Mouse (Mus musculus) forebrain, embryonic 11.5 days (tissue): ENCODE data around the gene Ndufv2. TPM values are rescaled to one million over a fixed set of nuclear protein-coding genes. Genes with fewer than 3 reads are reported as not detected.

Experiments used
- ATAC-seq: fragments of 200-750 bp; cut with Nextera tagmentation; replicated peaks from 2 replicates; pipeline ENCODE4 v1.8.0; 2017; ENCODE audit warnings: moderate TSS enrichment; ENCODE audit not compliant: low FRiP score
- DNase-seq: peaks from one replicate; pipeline ENCODE4 v3.0.0-alpha.2; 2017; ENCODE audit warnings: low spot score
- H3K27ac ChIP-seq: fragments of 300-500 bp; sonication (generic); 2 replicates; pipeline ENCODE4 v1.5.1; 2014; ENCODE audit warnings: low read depth, low read length
- H3K27me3 ChIP-seq: fragments of 300-500 bp; sonication (generic); 2 replicates; pipeline ENCODE4 v1.6.1; 2014; ENCODE audit warnings: mild to moderate bottlenecking, low read length, mixed read lengths; ENCODE audit not compliant: control insufficient read depth, insufficient read depth
- H3K36me3 ChIP-seq: fragments of 300-500 bp; sonication (generic); 2 replicates; pipeline ENCODE4 v1.6.1; 2014; ENCODE audit warnings: mild to moderate bottlenecking, low read length, moderate library complexity, mixed read lengths; ENCODE audit not compliant: control insufficient read depth, insufficient read depth
- H3K4me1 ChIP-seq: fragments of 300-500 bp; sonication (generic); replicated peaks from 2 replicates; pipeline ENCODE4 v1.6.1; 2014; ENCODE audit warnings: low read length, mixed read lengths; ENCODE audit not compliant: control insufficient read depth, insufficient read depth
- H3K4me2 ChIP-seq: fragments of 300-500 bp; sonication (generic); 2 replicates; pipeline ENCODE4 v1.6.1; 2014; ENCODE audit warnings: low read depth, mild to moderate bottlenecking, low read length, moderate library complexity, mixed read lengths; ENCODE audit not compliant: severe bottlenecking
- H3K4me3 ChIP-seq: fragments of 300-500 bp; sonication (generic); 2 replicates; pipeline ENCODE4 v1.5.1; 2014; ENCODE audit warnings: low read depth, low read length
- H3K9ac ChIP-seq: fragments of 300-500 bp; sonication (generic); 2 replicates; pipeline ENCODE4 v1.6.1; 2014; ENCODE audit warnings: low read length
- H3K9me3 ChIP-seq: fragments of 300-500 bp; sonication (generic); 2 replicates; pipeline ENCODE4 v1.6.1; 2016; ENCODE audit warnings: low read length, mixed read lengths; ENCODE audit not compliant: control insufficient read depth
- WGBS: fragments of 180-500 bp; shearing (Covaris S2); extraction: QIAGEN DNeasy Blood & Tissue Kit; methylation state at CpG from one replicate; pipeline ENCODE4 v1.1.7; 2014; 5-methylcytosine and 5-hydroxymethylcytosine counted together
- polyA plus RNA-seq: library from polyadenylated mRNA; unstranded; fragments of >200 nt; fragmentation: Nextera tagmentation; extraction: Ambion mirVana; gene quantifications from 2 replicates; pipeline ENCODE4 v1.2.1, GENCODE M21; 2014

Gene Ndufv2
- polyA plus RNA-seq, 1 experiment from 2014 or later: 317 TPM

DNA sequence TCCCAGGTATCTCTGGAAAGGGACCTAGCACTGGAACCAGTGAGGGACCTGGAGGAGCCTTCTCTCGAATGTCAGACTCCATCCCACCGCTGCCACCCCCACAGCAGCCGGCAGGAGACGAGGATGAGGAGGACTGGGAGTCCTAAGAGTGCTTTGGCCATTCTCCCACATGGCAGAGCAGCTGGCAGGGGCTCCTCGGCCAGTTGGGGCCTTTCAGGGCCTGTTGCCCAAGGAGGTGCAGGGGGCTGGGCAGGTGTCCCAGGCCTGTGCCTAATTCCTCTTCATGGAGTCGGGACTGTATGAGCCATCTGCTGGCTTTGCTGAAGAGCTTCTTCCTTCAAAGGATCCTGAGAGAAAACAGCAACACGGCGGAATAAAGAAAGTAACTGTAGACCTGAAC, 17.6 kb upstream of the Ndufv2 start:
- H3K9ac ChIP-seq: no peak overlapping the region

GRCm38 (mm10) chr17:66112166-66112565, 10.8 kb upstream of the Ndufv2 start:
- H3K27ac ChIP-seq: no peak overlapping the region
- WGBS: 51% methylated on average over 4 of the region's 4 CpGs
- H3K4me1 ChIP-seq: peaks cover 4% of the 10 kb centered on the region; the same call in 1 of the 2 replicates
- H3K9me3 ChIP-seq: no peaks in the 10 kb centered on the region
- no peaks in the 10 kb centered on the region for H3K27me3 ChIP-seq
- peaks cover under 1% of the 10 kb centered on the region; the same call in 1 of the 2 replicates for H3K36me3 ChIP-seq
- peak overlapping the region; percentile 62 for H3K4me2 ChIP-seq
- DNase-seq (no peak), ATAC-seq (no peak)
- H3K4me3 ChIP-seq: peak overlapping the region; percentile 81
- H3K9ac ChIP-seq: peak overlapping the region; percentile 79; the same call in 1 of the 2 replicates

More for the DNA sequence above, 17.6 kb upstream of the Ndufv2 start:
- H3K27ac ChIP-seq: no peak overlapping the region
- H3K9me3 ChIP-seq: no peaks in the 10 kb centered on the region
- H3K27me3 ChIP-seq: no peaks in the 10 kb centered on the region
- no peak overlapping the region for H3K4me2 ChIP-seq
- DNase-seq (no peak), ATAC-seq (no peak)
- H3K4me1 ChIP-seq: no peaks in the 10 kb centered on the region
- no peak overlapping the region for H3K4me3 ChIP-seq
- 87% methylated on average over 8 of the region's 8 CpGs for WGBS
- peaks cover 2% of the 10 kb centered on the region; the same call in 1 of the 2 replicates for H3K36me3 ChIP-seq

GRCm38 (mm10) chr17:66111402-66111959, 10.1 kb upstream of the Ndufv2 start, which contains the start of gene Washc1:
Gene Washc1 (plus strand): TSS chr17:66111545.
- Histone ChIP-seq H3K4me3 (peak within 1 kb of the TSS; percentile 81), H3K27me3 (no peaks in the 10 kb centered on the region), H3K9me3 (no peaks in the 10 kb centered on the region), H3K4me1 (peaks cover 4% of the 10 kb centered on the region; the same call in 1 of the 2 replicates), H3K9ac (peak within 1 kb of the TSS; percentile 79), H3K4me2 (peak within 1 kb of the TSS; percentile 62), H3K27ac (no peak within 1 kb of the TSS), H3K36me3 (no peaks in the 10 kb centered on the region; the same call in 1 of the 2 replicates)
- ATAC-seq: peak; percentile 99
- under 1% methylated on average over 40 of the region's 41 CpGs for WGBS
- DNase-seq: peak; percentile 96

DNA sequence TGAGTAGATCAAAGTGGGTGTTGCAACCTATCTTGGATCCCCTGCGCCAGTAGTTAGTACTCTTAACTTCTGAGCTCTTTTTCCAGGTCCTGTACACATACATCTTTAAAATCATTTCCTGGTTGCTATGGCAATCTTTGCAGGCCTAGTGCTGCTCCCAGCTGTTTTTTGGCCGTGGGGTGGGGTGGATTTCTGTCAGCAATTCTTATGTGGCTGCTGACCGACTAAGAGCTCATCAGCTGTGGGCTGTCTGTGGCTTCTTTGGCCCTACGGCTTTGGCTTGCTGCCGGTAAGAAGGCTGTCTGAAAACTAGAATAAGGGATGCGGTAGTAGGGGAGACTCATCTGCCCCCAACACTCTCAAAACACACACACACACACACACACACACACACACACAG, 9.4 kb upstream of the Ndufv2 start:
- Histone ChIP-seq H3K4me1 (peaks cover 4% of the 10 kb centered on the region; the same call in 1 of the 2 replicates), H3K4me3 (peak overlapping the region; percentile 81), H3K27me3 (no peaks in the 10 kb centered on the region), H3K9ac (peak overlapping the region; percentile 79; the same call in 1 of the 2 replicates), H3K36me3 (no peaks in the 10 kb centered on the region; the same call in 1 of the 2 replicates), H3K9me3 (no peaks in the 10 kb centered on the region), H3K27ac (no peak overlapping the region), H3K4me2 (peak overlapping the region; percentile 62; the same call in 1 of the 2 replicates)
- WGBS: 52% methylated on average over 6 of the region's 6 CpGs
- no peak for DNase-seq
- no peak for ATAC-seq

DNA sequence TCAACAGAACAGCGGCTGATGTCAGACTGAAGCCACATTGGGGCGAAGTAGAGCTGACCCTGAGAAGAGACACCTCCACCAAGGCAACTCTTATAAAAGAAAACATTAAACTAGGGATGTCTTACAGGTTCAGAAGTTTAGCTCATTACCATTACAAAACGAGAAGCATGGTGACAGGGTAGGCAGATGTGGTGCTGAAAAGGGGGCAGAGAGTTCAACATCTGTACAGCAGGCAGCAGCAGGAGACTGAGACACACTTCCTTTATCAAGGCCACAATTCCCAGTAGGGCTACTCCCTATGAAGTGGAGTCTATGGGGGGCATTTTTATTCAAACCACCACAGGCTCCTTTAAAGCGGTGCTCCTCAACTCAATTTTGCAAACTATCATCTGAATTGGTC, 6.8 kb upstream of the Ndufv2 start:
- Histone ChIP-seq H3K27me3 (no peaks in the 10 kb centered on the region), H3K9ac (no peak overlapping the region), H3K4me2 (no peak overlapping the region), H3K9me3 (no peaks in the 10 kb centered on the region), H3K4me1 (peaks cover 4% of the 10 kb centered on the region; the same call in 1 of the 2 replicates), H3K27ac (no peak overlapping the region), H3K36me3 (no peaks in the 10 kb centered on the region), H3K4me3 (no peak overlapping the region)
- WGBS: 82% methylated on average over 4 of the region's 4 CpGs
- DNase-seq (no peak), ATAC-seq (no peak)

DNA sequence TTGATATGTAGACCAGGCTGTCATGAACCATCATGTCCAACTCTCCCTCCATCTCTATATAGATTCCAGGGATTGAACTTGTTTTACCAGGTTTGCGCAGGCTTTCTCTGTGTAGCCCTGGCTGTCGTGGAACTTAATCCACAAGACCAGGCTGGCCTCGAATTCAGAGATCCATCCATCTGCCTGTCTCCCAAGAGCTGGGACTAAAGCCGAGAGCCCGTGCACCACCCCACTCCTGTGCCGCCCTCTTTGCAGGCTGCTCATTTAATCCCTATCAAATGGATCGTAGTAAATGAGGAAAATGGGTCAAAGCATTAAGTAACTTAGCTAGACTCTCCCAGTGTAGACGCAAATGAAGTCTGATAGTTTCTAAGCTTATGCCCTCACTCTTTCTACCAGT, 6.1 kb upstream of the Ndufv2 start:
- 68% methylated on average over 8 of the region's 8 CpGs for WGBS
- H3K27me3 ChIP-seq: no peaks in the 10 kb centered on the region
- H3K36me3 ChIP-seq: no peaks in the 10 kb centered on the region
- no peak overlapping the region for H3K27ac ChIP-seq
- peaks cover 4% of the 10 kb centered on the region; the same call in 1 of the 2 replicates for H3K4me1 ChIP-seq
- H3K4me3 ChIP-seq: no peak overlapping the region
- H3K9ac ChIP-seq: no peak overlapping the region
- H3K4me2 ChIP-seq: no peak overlapping the region
- H3K9me3 ChIP-seq: no peaks in the 10 kb centered on the region
- no peak for ATAC-seq
- no peak for DNase-seq

DNA sequence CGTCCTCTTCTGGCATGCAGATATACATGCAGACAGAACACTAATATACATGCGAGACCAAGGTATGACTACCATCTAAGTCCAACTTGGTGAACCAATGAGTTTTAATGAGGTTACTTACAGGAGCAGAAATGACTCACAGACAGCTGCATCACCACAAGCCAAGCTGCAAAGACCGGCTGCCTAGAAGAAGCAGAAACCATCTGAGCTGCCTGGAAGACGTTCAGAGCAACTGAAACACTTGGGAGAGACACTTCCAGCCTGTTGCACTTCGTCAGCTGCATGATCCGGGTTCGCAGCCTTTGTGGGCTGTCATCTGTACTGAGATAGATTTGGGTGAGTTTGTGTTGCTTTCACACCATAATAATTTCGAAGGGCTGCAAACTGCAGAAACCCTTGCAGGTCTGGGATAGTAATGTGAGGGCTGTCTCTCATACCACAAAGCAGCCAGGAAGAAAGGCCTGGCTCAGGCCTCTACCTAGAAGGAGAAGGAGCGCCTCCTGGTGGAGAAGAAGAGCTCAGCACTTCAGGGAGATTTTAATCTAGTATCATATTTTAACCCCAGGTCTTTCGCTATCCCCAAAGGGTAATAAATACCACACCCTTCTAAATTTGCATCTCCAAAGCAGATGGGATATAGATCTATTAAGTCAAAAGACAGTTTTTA, 5.4 kb upstream of the Ndufv2 start:
- no peaks in the 10 kb centered on the region for H3K4me1 ChIP-seq
- H3K36me3 ChIP-seq: no peaks in the 10 kb centered on the region
- ATAC-seq (no peak), DNase-seq (peak; percentile 72)
- H3K9me3 ChIP-seq: no peaks in the 10 kb centered on the region
- H3K27me3 ChIP-seq: no peaks in the 10 kb centered on the region
- no peak overlapping the region for H3K4me2 ChIP-seq
- H3K27ac ChIP-seq: no peak overlapping the region
- H3K9ac ChIP-seq: no peak overlapping the region
- WGBS: 54% methylated on average over 10 of the region's 10 CpGs
- H3K4me3 ChIP-seq: no peak overlapping the region

- no peaks in the 10 kb centered on the region for H3K36me3 ChIP-seq
- no peak overlapping the region for H3K27ac ChIP-seq
- H3K27me3 ChIP-seq: no peaks in the 10 kb centered on the region
- no peak overlapping the region for H3K9ac ChIP-seq
- H3K9me3 ChIP-seq: no peaks in the 10 kb centered on the region
- H3K4me1 ChIP-seq: peaks cover 7% of the 10 kb centered on the region; the same call in 1 of the 2 replicates
- no peak overlapping the region for H3K4me3 ChIP-seq
- DNase-seq (no peak), ATAC-seq (no peak)
- H3K4me2 ChIP-seq: no peak overlapping the region
- 82% methylated on average over 7 of the region's 7 CpGs for WGBS
These were observed 2.7 kb upstream of the Ndufv2 start for GRCm38 (mm10) chr17:66104076-66104475.
